Mouse (Mus musculus): ENCODE results near the gene Hdc. TPM values are rescaled to one million over a fixed set of nuclear protein-coding genes. Genes with fewer than 3 reads are reported as not detected.

Hdc gene
- polyA plus RNA-seq, 1 experiment from 2014 or later: 1.1 TPM

DNA sequence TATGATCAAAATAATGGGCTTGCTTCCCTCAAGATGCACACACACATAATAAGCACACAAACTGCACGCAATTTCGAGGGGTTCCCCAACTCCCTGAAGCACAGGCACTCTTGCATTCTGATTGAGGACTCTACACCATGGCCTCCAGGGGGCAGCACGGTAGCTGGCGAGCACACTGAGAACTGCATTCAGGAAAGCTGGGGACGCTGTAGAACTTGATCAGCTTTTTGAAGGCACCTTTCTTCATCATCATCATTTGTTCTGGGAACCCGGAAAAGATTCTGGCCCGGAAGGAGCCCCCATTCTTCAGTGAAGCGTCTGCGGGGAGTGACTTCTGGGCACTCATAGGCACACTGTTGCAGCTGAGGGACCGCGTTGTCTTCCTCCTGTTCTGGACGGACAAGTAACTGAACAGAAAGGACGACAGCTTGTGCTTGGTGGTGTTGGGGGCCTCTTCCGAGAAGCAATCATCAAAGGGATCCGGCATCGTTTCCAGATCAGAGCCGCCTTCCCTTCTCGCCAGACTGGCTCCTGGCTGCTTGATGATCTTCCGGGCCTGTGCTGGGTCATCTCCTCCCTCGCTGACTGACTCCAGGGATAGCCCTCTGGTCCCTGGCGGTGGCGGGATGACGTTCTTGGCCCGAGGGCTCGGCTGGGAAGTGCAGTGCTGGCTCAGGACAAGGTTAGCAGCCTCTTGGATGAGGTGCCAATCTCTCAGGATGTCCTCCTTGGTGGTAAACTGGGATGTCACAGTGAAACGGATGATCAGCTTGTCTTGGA is 25.1 kb downstream of the Hdc start:
- H3K4me3 ChIP-seq (replicated peaks; ENCODE audit: low read length): peak overlapping the region; percentile 30
- peak; percentile 78 for ATAC-seq
- no peak overlapping the region for H3K27ac ChIP-seq (ENCODE audit: low read length)
- no peaks in the 10 kb centered on the region for H3K36me3 ChIP-seq (ENCODE audit: control insufficient read depth, insufficient read depth)
- WGBS: 37% methylated on average over 26 of the region's 26 CpGs
- H3K9ac ChIP-seq (replicated peaks; ENCODE audit: low read depth, low read length): no peak overlapping the region
- no peaks in the 10 kb centered on the region for H3K27me3 ChIP-seq (replicated peaks; ENCODE audit: control insufficient read depth, insufficient read depth, low read length)
- no peaks in the 10 kb centered on the region for H3K9me3 ChIP-seq (ENCODE audit: control insufficient read depth, low read length)
- H3K4me1 ChIP-seq (replicated peaks; ENCODE audit: control insufficient read depth, insufficient read depth, low read length): peaks cover 3% of the 10 kb centered on the region; the same call in 1 of the 2 replicates
- peak overlapping the region; percentile 54 for H3K4me2 ChIP-seq (ENCODE audit: low read length)

DNA sequence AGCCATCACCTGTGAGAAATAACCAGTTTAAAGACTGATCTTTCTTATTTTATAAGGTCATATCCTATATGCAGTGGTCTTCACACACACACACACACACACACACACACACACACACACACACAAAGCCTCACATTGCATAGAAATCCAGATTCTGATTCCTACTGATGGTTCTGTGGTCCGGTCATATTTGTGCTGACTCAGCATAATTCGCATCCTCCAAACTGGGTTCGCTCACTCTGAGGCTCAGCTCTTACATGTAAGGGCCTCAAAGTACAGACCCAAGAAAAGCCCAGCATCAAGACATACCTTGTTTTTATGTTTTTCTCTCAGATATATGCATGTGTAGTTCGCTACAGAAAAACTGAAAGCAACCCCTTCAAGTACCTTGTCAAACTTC is 27.8 kb downstream of the Hdc start:
- Histone ChIP-seq H3K4me2 (ENCODE audit: low read length) (no peak overlapping the region), H3K4me1 (replicated peaks; ENCODE audit: control insufficient read depth, insufficient read depth, low read length) (peaks cover 3% of the 10 kb centered on the region; the same call in 1 of the 2 replicates), H3K9me3 (ENCODE audit: control insufficient read depth, low read length) (no peaks in the 10 kb centered on the region), H3K9ac (replicated peaks; ENCODE audit: low read depth, low read length) (no peak overlapping the region), H3K27me3 (replicated peaks; ENCODE audit: control insufficient read depth, insufficient read depth, low read length) (no peaks in the 10 kb centered on the region), H3K36me3 (ENCODE audit: control insufficient read depth, insufficient read depth) (no peaks in the 10 kb centered on the region), H3K4me3 (replicated peaks; ENCODE audit: low read length) (no peak overlapping the region), H3K27ac (ENCODE audit: low read length) (no peak overlapping the region)
- no peak for ATAC-seq
- 89% methylated on average over 4 of the region's 4 CpGs for WGBS

DNA sequence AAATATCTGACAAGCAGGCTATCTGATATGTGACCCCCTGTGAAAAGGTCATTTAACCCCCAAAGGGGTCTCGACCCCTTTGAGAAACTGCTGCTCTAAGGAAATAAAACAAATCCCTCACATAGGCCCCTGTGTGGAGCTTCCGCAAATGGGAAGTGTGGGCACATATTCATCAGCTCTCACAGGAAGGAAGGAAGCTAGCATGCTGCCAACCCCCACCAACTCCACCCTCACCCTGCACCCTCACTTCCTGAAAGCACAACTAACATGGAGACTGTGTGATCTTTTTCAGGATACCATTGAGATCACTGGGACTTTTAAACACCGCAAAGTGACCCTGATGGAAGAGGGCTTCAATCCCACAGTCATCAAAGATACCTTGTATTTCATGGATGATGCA is 31.6 kb downstream of the Hdc start:
- Histone ChIP-seq H3K4me3 (replicated peaks; ENCODE audit: low read length) (no peak overlapping the region), H3K9ac (replicated peaks; ENCODE audit: low read depth, low read length) (no peak overlapping the region), H3K36me3 (ENCODE audit: control insufficient read depth, insufficient read depth) (no peaks in the 10 kb centered on the region), H3K27ac (ENCODE audit: low read length) (no peak overlapping the region), H3K9me3 (ENCODE audit: control insufficient read depth, low read length) (no peaks in the 10 kb centered on the region), H3K4me2 (ENCODE audit: low read length) (no peak overlapping the region), H3K4me1 (replicated peaks; ENCODE audit: control insufficient read depth, insufficient read depth, low read length) (no peaks in the 10 kb centered on the region), H3K27me3 (replicated peaks; ENCODE audit: control insufficient read depth, insufficient read depth, low read length) (no peaks in the 10 kb centered on the region)
- no peak for ATAC-seq
- 92% methylated on average over 3 of the region's 3 CpGs for whole genome bisulfite sequencing

DNA sequence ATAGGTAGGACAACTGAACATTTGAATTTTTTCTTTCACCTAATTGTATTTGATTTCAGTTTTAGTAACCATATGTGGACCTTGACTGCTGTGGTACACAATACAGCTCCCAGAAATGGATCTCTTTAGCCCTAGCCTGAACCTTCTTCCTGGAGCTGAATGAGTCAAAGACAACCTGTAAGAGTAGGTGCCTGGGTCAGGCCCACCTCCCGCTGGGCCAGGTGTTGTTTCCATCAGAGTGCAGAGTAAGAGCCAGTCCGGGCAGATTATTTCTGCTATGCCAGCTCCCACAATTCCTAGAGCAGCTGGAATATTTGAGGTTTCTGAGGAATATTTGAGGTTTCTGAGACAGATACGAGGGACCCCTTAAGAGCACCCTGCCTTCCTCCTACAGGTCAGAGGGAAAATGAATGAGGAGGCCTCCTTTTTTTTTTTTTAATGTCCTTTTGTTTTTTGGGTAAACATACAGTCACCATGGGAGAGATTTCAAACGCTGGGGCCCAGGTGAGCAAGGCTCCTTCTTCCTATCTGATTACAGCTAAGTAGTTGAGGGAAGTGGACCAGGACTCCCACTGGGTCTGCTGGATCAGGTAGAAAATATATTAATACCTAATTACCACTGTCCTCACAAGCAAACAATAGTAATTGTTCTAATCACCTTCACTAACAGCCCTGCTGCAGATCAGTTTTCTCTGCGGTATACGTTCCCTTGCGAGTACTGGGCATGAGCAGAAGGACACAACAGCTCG is 34.3 kb downstream of the Hdc start:
- no peaks in the 10 kb centered on the region for H3K27me3 ChIP-seq (replicated peaks; ENCODE audit: control insufficient read depth, insufficient read depth, low read length)
- no peaks in the 10 kb centered on the region for H3K36me3 ChIP-seq (ENCODE audit: control insufficient read depth, insufficient read depth)
- no peak overlapping the region for H3K9ac ChIP-seq (replicated peaks; ENCODE audit: low read depth, low read length)
- no peak for ATAC-seq
- no peaks in the 10 kb centered on the region for H3K9me3 ChIP-seq (ENCODE audit: control insufficient read depth, low read length)
- no peak overlapping the region for H3K4me2 ChIP-seq (ENCODE audit: low read length)
- H3K27ac ChIP-seq (ENCODE audit: low read length): no peak overlapping the region
- no peaks in the 10 kb centered on the region for H3K4me1 ChIP-seq (replicated peaks; ENCODE audit: control insufficient read depth, insufficient read depth, low read length)
- H3K4me3 ChIP-seq (replicated peaks; ENCODE audit: low read length): no peak overlapping the region
- 86% methylated on average over 8 of the region's 8 CpGs for WGBS

DNA sequence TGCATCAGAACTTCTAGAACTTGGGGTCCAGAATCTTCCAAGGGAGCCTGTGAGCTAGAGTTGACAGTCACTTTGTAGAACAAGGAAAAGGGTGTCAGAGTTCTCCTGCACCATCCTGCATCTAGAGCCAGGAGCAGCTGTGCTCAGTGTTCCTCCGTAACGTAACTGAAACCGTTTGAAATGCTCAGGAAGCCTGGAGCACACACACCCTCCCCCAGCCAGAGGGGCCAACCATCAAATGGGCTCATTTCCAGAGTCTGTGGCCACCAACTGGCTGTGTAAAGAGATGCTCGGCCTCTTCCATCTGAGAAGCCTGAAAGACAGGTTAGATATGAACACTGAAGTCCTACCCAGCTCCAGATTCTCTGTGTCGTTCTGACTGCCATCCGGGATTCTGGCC is 35.1 kb downstream of the Hdc start:
- WGBS: 81% methylated on average over 6 of the region's 6 CpGs

DNA sequence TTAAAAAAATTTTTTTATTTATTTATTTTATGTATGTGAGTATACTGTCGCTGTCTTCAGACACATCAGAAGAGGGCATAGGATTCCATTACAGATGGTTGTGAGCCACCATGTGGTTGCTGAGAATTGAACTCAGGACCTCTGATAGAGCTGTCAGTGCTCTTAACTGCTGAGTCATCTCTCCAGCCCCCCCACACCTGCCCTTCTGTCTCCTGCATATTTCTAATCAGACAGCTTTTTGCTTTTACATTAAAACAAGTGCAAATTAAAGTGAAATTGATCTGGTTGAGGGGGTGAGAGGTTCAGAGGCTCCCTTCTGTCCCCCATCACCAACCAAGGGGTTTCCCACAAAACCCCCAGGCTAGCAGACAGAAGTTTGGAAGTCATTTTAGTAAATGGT is 39.8 kb downstream of the Hdc start:
- H3K9ac ChIP-seq (replicated peaks; ENCODE audit: low read depth, low read length): no peak overlapping the region
- no peak overlapping the region for H3K27ac ChIP-seq (ENCODE audit: low read length)
- H3K36me3 ChIP-seq (ENCODE audit: control insufficient read depth, insufficient read depth): no peaks in the 10 kb centered on the region
- H3K9me3 ChIP-seq (ENCODE audit: control insufficient read depth, low read length): no peaks in the 10 kb centered on the region
- ATAC-seq: no peak
- no peak overlapping the region for H3K4me3 ChIP-seq (replicated peaks; ENCODE audit: low read length)
- H3K4me1 ChIP-seq (replicated peaks; ENCODE audit: control insufficient read depth, insufficient read depth, low read length): no peaks in the 10 kb centered on the region
- 94% methylated on average over 1 of the region's 1 CpGs for WGBS
- no peak overlapping the region for H3K4me2 ChIP-seq (ENCODE audit: low read length)
- H3K27me3 ChIP-seq (replicated peaks; ENCODE audit: control insufficient read depth, insufficient read depth, low read length): no peaks in the 10 kb centered on the region

More for the DNA sequence above, 35.1 kb downstream of the Hdc start:
- no peaks in the 10 kb centered on the region for H3K9me3 ChIP-seq (ENCODE audit: control insufficient read depth, low read length)
- no peak overlapping the region for H3K27ac ChIP-seq (ENCODE audit: low read length)
- no peaks in the 10 kb centered on the region for H3K4me1 ChIP-seq (replicated peaks; ENCODE audit: control insufficient read depth, insufficient read depth, low read length)
- no peak overlapping the region for H3K4me2 ChIP-seq (ENCODE audit: low read length)
- no peak overlapping the region for H3K4me3 ChIP-seq (replicated peaks; ENCODE audit: low read length)
- no peaks in the 10 kb centered on the region for H3K36me3 ChIP-seq (ENCODE audit: control insufficient read depth, insufficient read depth)
- H3K9ac ChIP-seq (replicated peaks; ENCODE audit: low read depth, low read length): no peak overlapping the region
- H3K27me3 ChIP-seq (replicated peaks; ENCODE audit: control insufficient read depth, insufficient read depth, low read length): no peaks in the 10 kb centered on the region
- ATAC-seq: no peak

DNA sequence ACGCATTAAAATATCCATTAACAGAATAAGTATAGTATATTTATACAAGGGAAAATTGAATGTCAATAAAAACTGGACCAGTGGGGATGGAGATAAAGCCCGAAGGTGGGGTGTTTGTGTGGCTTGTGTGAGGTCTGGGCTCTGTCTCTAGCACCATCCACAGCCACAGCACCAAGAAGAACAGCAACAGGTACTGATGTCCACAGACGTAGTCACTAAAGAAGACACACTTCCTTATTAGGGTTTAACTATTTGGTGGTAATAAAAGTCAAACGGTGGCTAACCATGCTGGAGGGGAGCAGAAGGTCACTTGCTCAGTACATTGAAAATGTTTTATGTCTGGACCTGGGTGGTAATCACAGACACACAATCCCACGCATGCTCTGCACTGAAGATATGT is 41.7 kb downstream of the Hdc start:
- no peak overlapping the region for H3K9ac ChIP-seq (replicated peaks; ENCODE audit: low read depth, low read length)
- ATAC-seq: no peak
- no peaks in the 10 kb centered on the region for H3K9me3 ChIP-seq (ENCODE audit: control insufficient read depth, low read length)
- H3K4me2 ChIP-seq (ENCODE audit: low read length): no peak overlapping the region
- no peak overlapping the region for H3K27ac ChIP-seq (ENCODE audit: low read length)
- no peak overlapping the region for H3K4me3 ChIP-seq (replicated peaks; ENCODE audit: low read length)
- H3K36me3 ChIP-seq (ENCODE audit: control insufficient read depth, insufficient read depth): no peaks in the 10 kb centered on the region
- 88% methylated on average over 5 of the region's 5 CpGs for WGBS
- no peaks in the 10 kb centered on the region for H3K27me3 ChIP-seq (replicated peaks; ENCODE audit: control insufficient read depth, insufficient read depth, low read length)
- H3K4me1 ChIP-seq (replicated peaks; ENCODE audit: control insufficient read depth, insufficient read depth, low read length): no peaks in the 10 kb centered on the region

DNA sequence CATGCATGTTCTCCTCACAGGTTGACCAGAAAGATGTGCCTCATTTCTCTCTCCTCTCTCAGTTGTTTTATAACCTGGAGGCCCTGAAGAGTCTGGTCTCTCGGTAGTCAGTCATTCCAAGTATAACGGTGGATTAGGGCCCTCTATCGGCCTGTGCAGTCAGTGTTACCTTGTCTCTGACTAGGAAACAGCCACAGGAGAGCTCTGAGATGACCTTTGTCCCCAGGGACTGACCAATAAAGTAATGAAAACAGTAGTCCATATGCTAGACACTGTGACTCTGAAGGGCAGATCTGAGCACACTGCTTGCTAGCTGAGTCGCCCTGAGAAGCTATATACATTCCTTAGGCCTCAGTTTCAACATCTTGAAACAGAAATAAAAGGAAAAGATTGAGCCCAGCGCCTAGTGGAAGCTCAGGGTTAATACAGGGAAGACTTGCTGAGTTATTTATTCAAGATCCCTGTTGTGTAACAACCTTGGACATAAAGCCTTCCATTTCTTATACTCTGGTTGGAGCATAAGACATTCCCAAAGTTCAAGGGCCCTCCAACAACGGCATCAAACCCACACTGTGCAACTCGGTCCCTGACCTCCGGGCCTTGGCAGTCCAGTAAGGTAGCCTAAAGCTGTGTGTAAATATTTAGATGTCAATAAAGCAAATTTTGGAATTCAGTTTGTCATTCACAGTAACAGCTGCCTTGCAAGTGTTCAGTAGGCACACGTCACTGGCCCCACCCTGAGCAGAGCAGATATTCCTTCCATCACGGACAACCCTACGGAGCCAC is 43.5 kb downstream of the Hdc start:
- Histone ChIP-seq H3K4me1 (replicated peaks; ENCODE audit: control insufficient read depth, insufficient read depth, low read length) (no peaks in the 10 kb centered on the region), H3K4me2 (ENCODE audit: low read length) (no peak overlapping the region), H3K27ac (ENCODE audit: low read length) (no peak overlapping the region), H3K9ac (replicated peaks; ENCODE audit: low read depth, low read length) (no peak overlapping the region), H3K4me3 (replicated peaks; ENCODE audit: low read length) (no peak overlapping the region), H3K9me3 (ENCODE audit: control insufficient read depth, low read length) (peaks cover 4% of the 10 kb centered on the region), H3K36me3 (ENCODE audit: control insufficient read depth, insufficient read depth) (no peaks in the 10 kb centered on the region), H3K27me3 (replicated peaks; ENCODE audit: control insufficient read depth, insufficient read depth, low read length) (no peaks in the 10 kb centered on the region)
- no peak for ATAC-seq
- WGBS: 88% methylated on average over 11 of the region's 11 CpGs

DNA sequence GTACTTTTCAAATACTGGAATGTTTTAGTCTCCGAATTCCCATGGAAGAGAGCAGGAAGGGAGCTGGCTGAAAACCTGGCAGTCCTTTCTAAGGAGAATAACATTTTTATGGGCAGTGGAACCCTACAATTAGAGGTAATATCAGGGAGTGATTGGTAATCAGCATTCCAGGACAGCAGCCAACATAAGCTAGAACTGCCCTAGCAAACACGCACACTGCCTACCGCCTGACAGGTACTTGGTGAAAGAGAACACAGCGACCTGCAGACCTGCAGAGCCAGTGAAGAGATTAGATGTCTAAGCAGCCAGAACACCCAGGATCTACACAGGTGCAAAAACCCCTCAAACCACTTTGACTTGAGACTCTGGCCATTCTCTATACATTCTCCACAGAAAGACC is 46.4 kb downstream of the Hdc start:
- H3K9me3 ChIP-seq (ENCODE audit: control insufficient read depth, low read length): peaks cover 5% of the 10 kb centered on the region
- no peaks in the 10 kb centered on the region for H3K4me1 ChIP-seq (replicated peaks; ENCODE audit: control insufficient read depth, insufficient read depth, low read length)
- no peaks in the 10 kb centered on the region for H3K27me3 ChIP-seq (replicated peaks; ENCODE audit: control insufficient read depth, insufficient read depth, low read length)
- no peak overlapping the region for H3K27ac ChIP-seq (ENCODE audit: low read length)
- WGBS: 87% methylated on average over 4 of the region's 4 CpGs
- H3K4me3 ChIP-seq (replicated peaks; ENCODE audit: low read length): no peak overlapping the region
- no peak for ATAC-seq
- H3K9ac ChIP-seq (replicated peaks; ENCODE audit: low read depth, low read length): no peak overlapping the region
- H3K4me2 ChIP-seq (ENCODE audit: low read length): no peak overlapping the region
- no peaks in the 10 kb centered on the region for H3K36me3 ChIP-seq (ENCODE audit: control insufficient read depth, insufficient read depth)
